Comparison of ENCODE assay signal across 1 mouse cellular context in the genomic region with DNA sequence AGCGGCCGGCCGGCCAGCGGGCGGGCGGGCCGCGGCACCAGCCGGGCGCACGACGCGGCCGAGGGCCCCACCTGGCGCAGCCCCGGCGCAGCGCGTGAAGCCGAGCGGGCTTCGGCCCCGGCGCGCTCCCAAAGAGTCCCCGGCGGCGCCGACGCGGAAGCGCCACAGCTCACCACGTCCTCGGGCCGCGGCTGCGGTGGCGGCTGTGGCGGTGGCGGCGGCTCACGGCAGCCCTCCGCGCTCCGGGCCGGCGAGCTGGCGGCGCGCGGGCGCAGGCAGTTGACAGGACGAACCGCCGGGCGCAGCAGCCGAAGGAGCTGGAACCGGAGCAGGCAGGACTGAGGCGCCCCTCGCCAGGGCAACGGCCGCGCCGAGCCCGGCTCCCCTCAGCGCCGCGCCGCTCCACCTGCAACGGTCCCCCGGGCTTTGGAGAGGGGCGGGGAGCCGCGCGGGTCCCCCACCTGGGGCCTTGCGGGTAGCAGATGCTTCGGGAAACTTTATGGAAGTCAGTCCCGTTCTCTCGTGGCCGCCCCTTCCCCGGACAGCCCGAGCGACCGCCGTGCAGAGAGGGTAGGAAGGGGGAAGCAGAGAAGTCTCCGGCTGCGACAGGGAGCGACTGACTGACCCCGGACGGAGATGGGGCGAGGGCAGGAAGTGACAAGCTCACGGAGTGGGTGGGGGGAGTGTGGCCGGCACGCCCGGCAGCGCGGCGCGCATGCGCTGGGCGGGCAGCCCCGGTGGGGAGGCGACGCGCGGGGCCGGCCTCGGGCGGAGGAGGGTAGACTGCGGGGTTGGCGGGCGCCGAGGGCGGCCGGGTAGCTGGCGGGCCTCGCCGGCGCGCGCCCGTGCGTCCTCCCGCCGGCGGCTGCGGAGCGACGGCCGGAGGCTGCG.
TF ChIP-seq lines count a peak whose summit lies in the region.

No protein-coding gene starts in this region.

TF ChIP-seq in MEL, 35 proteins besides CTCF, POLR2A, EP300 and RAD21 (continued from another document):
- TF ChIP-seq NRF1 (IDR thresholded peaks at IDR 0.05; ENCODE audit: insufficient read depth, low read depth, low read length, poor library complexity, severe bottlenecking) (peak; percentile 90), ZC3H11A (IDR thresholded peaks at IDR 0.05; ENCODE audit: low read depth, low read length) (no peak), CHD2 (IDR thresholded peaks at IDR 0.05; ENCODE audit: low read length) (no peak), TCF12 (IDR thresholded peaks at IDR 0.05; ENCODE audit: low read depth, low read length) (peak; percentile 67), SIN3A (IDR thresholded peaks at IDR 0.05; ENCODE audit: low read length) (peak; percentile 66), MYB (IDR thresholded peaks at IDR 0.05; ENCODE audit: low read depth, low read length) (no peak), NELFE (IDR thresholded peaks at IDR 0.05; ENCODE audit: low read depth, low read length) (peak; percentile 95)
